Mouse (Mus musculus): ENCODE data around the gene Sltm. TPM values are rescaled to one million over a fixed set of nuclear protein-coding genes. Genes with fewer than 3 reads are reported as not detected.

Sltm gene
- total RNA-seq, 1 experiment, result 50.5 TPM

DNA sequence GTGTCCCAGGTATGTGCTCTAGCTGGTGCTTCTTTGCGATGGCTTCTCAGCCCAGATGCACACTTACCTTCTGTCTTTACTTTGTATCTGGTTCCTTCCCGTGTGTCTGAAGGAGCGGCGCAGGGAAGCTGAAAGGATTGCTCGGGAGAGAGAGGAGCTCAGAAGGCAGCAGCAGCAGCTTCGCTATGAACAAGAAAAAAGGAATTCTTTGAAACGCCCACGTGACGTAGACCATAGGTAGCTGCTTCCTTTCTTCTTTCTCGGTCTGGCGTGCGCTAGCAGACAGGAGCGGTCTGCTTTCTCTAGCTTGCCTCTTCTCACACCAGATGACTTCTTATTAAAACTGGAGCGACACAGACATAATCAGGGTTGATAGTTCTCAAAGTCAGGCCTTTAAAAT lies 42.1 kb downstream of the Sltm start:
- Histone ChIP-seq H3K4me3 (ENCODE audit: insufficient read depth in 1 of 2, low read depth in 1 of 2, low read length in 2 of 2, poor library complexity in 1 of 2, severe bottlenecking in 1 of 2) (no peak overlapping the region), H3K9ac (ENCODE audit: insufficient read depth, low read depth, low read length, poor library complexity, severe bottlenecking) (no peak overlapping the region), H3K9me3 (ENCODE audit: control insufficient read depth, insufficient read depth, low read depth, low read length) (no peaks in the 10 kb centered on the region), H3K4me1 (ENCODE audit: control insufficient read depth in 2 of 2, insufficient read depth in 2 of 2, low read length in 2 of 2, poor library complexity in 1 of 2) (no peaks in the 10 kb centered on the region), H3K36me3 (ENCODE audit: control insufficient read depth, insufficient read depth, low read length, poor library complexity, severe bottlenecking) (peaks cover 42% of the 10 kb centered on the region), H3K27ac (ENCODE audit: insufficient read depth, low read depth, low read length, poor library complexity, severe bottlenecking) (no peak overlapping the region)
- TF ChIP-seq MAFK (IDR thresholded peaks at IDR 0.05; ENCODE audit: insufficient read depth, low read depth, low read length), result no peak
- TF ChIP-seq CHD2 (IDR thresholded peaks at IDR 0.05; ENCODE audit: low read depth, low read length), result no peak
- TF ChIP-seq ZC3H11A (IDR thresholded peaks at IDR 0.05; ENCODE audit: borderline replicate concordance, low read depth, low read length), result no peak
- TF ChIP-seq ZNF384 (IDR thresholded peaks at IDR 0.05; ENCODE audit: low read depth, low read length), result no peak
- TF ChIP-seq HCFC1 (IDR thresholded peaks at IDR 0.05; ENCODE audit: borderline replicate concordance, insufficient read depth, low read length), result no peak
- DNase-seq (ENCODE audit: low read depth, low spot score), result no peak
- in situ Hi-C loops (cut with MboI; ENCODE audit: low sequenced_read_pairs in 2 of 2, unreplicated experiment in 2 of 2), result no loop called here

DNA sequence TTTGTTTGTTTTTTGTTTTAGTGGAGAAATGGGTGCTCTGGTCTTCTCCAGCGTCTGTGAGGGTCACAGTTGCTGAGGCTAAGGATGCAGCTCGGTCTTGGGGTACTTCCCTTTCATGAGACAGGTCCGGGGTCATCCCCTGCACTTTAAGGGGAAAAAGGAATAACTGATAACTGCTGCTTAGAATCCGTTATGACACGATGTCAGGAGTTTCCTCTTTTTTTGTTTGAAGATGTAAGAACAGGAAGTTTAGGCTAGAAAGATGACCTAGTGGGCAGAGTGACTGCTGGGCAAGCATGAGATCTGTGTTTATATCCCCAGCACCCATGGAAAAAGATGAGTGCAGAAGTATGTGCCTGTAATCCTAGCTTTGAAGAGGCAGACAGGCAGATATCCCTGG lies 42.6 kb downstream of the Sltm start:
- no peak overlapping the region for H3K9ac ChIP-seq (ENCODE audit: insufficient read depth, low read depth, low read length, poor library complexity, severe bottlenecking)
- in situ Hi-C loops (cut with MboI; ENCODE audit: low sequenced_read_pairs in 2 of 2, unreplicated experiment in 2 of 2), result no loop called here
- no peak for TF ChIP-seq ZC3H11A (IDR thresholded peaks at IDR 0.05; ENCODE audit: borderline replicate concordance, low read depth, low read length)
- TF ChIP-seq ZNF384 (IDR thresholded peaks at IDR 0.05; ENCODE audit: low read depth, low read length), result no peak
- H3K27ac ChIP-seq (ENCODE audit: insufficient read depth, low read depth, low read length, poor library complexity, severe bottlenecking), result no peak overlapping the region
- no peaks in the 10 kb centered on the region for H3K4me1 ChIP-seq (ENCODE audit: control insufficient read depth in 2 of 2, insufficient read depth in 2 of 2, low read length in 2 of 2, poor library complexity in 1 of 2)
- no peaks in the 10 kb centered on the region for H3K9me3 ChIP-seq (ENCODE audit: control insufficient read depth, insufficient read depth, low read depth, low read length)
- no peak overlapping the region for H3K4me3 ChIP-seq (ENCODE audit: insufficient read depth in 1 of 2, low read depth in 1 of 2, low read length in 2 of 2, poor library complexity in 1 of 2, severe bottlenecking in 1 of 2)
- peaks cover 43% of the 10 kb centered on the region for H3K36me3 ChIP-seq (ENCODE audit: control insufficient read depth, insufficient read depth, low read length, poor library complexity, severe bottlenecking)
- DNase-seq (ENCODE audit: low read depth, low spot score), result no peak

- TF ChIP-seq ZC3H11A (IDR thresholded peaks at IDR 0.05; ENCODE audit: borderline replicate concordance, low read depth, low read length) (no peak), HCFC1 (IDR thresholded peaks at IDR 0.05; ENCODE audit: borderline replicate concordance, insufficient read depth, low read length) (no peak), CHD2 (IDR thresholded peaks at IDR 0.05; ENCODE audit: low read depth, low read length) (no peak), ZNF384 (IDR thresholded peaks at IDR 0.05; ENCODE audit: low read depth, low read length) (no peak), MAFK (IDR thresholded peaks at IDR 0.05; ENCODE audit: insufficient read depth, low read depth, low read length) (no peak)
- Histone ChIP-seq H3K4me3 (ENCODE audit: insufficient read depth in 1 of 2, low read depth in 1 of 2, low read length in 2 of 2, poor library complexity in 1 of 2, severe bottlenecking in 1 of 2) (no peak overlapping the region), H3K4me1 (ENCODE audit: control insufficient read depth in 2 of 2, insufficient read depth in 2 of 2, low read length in 2 of 2, poor library complexity in 1 of 2) (no peaks in the 10 kb centered on the region), H3K36me3 (ENCODE audit: control insufficient read depth, insufficient read depth, low read length, poor library complexity, severe bottlenecking) (peaks cover 53% of the 10 kb centered on the region), H3K9ac (ENCODE audit: insufficient read depth, low read depth, low read length, poor library complexity, severe bottlenecking) (no peak overlapping the region), H3K27ac (ENCODE audit: insufficient read depth, low read depth, low read length, poor library complexity, severe bottlenecking) (no peak overlapping the region), H3K9me3 (ENCODE audit: control insufficient read depth, insufficient read depth, low read depth, low read length) (no peaks in the 10 kb centered on the region)
- in situ Hi-C loops (cut with MboI; ENCODE audit: low sequenced_read_pairs in 2 of 2, unreplicated experiment in 2 of 2), result no loop called here
- no peak for DNase-seq (ENCODE audit: low read depth, low spot score)
Observed at GRCm38 (mm10) chr9:70587171-70587570, 44.6 kb downstream of the Sltm start.

DNA sequence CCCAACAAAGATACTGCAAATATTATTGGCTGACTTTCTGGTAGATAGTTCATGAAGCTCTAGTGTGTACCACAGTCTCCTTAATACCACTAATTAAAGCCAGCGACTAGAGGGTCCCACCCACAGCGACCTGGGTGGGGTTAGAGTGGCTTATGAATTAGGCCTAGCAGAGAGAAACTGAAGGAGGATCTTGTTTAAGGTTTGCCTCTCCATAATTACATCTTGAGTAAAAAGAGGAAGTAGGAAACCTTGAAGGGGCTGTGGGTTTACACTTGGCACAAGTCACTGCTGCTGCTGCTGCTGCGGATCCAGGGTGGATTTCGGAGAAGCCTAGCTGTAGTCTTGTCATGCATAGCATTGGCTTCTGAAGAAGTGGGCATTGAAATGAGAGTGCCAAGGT lies 48.2 kb downstream of the Sltm start:
- in situ Hi-C loops (cut with MboI; ENCODE audit: low sequenced_read_pairs in 2 of 2, unreplicated experiment in 2 of 2), result no loop called here
- H3K4me3 ChIP-seq (ENCODE audit: insufficient read depth in 1 of 2, low read depth in 1 of 2, low read length in 2 of 2, poor library complexity in 1 of 2, severe bottlenecking in 1 of 2), result no peak overlapping the region
- H3K4me1 ChIP-seq (ENCODE audit: control insufficient read depth in 2 of 2, insufficient read depth in 2 of 2, low read length in 2 of 2, poor library complexity in 1 of 2), result no peaks in the 10 kb centered on the region
- DNase-seq (ENCODE audit: low read depth, low spot score), result no peak
- H3K9ac ChIP-seq (ENCODE audit: insufficient read depth, low read depth, low read length, poor library complexity, severe bottlenecking), result no peak overlapping the region
- H3K36me3 ChIP-seq (ENCODE audit: control insufficient read depth, insufficient read depth, low read length, poor library complexity, severe bottlenecking), result peaks cover 49% of the 10 kb centered on the region
- no peaks in the 10 kb centered on the region for H3K9me3 ChIP-seq (ENCODE audit: control insufficient read depth, insufficient read depth, low read depth, low read length)
- TF ChIP-seq ZNF384 (IDR thresholded peaks at IDR 0.05; ENCODE audit: low read depth, low read length) (no peak), ZC3H11A (IDR thresholded peaks at IDR 0.05; ENCODE audit: borderline replicate concordance, low read depth, low read length) (no peak), HCFC1 (IDR thresholded peaks at IDR 0.05; ENCODE audit: borderline replicate concordance, insufficient read depth, low read length) (no peak), MAFK (IDR thresholded peaks at IDR 0.05; ENCODE audit: insufficient read depth, low read depth, low read length) (no peak), CHD2 (IDR thresholded peaks at IDR 0.05; ENCODE audit: low read depth, low read length) (no peak)
- no peak overlapping the region for H3K27ac ChIP-seq (ENCODE audit: insufficient read depth, low read depth, low read length, poor library complexity, severe bottlenecking)

- no peak for DNase-seq (ENCODE audit: low read depth, low spot score)
- no peak for TF ChIP-seq ZNF384 (IDR thresholded peaks at IDR 0.05; ENCODE audit: low read depth, low read length)
- Histone ChIP-seq H3K36me3 (ENCODE audit: control insufficient read depth, insufficient read depth, low read length, poor library complexity, severe bottlenecking) (peaks cover 46% of the 10 kb centered on the region), H3K4me3 (ENCODE audit: insufficient read depth in 1 of 2, low read depth in 1 of 2, low read length in 2 of 2, poor library complexity in 1 of 2, severe bottlenecking in 1 of 2) (no peak overlapping the region), H3K27ac (ENCODE audit: insufficient read depth, low read depth, low read length, poor library complexity, severe bottlenecking) (no peak overlapping the region), H3K9ac (ENCODE audit: insufficient read depth, low read depth, low read length, poor library complexity, severe bottlenecking) (no peak overlapping the region), H3K9me3 (ENCODE audit: control insufficient read depth, insufficient read depth, low read depth, low read length) (no peaks in the 10 kb centered on the region), H3K4me1 (ENCODE audit: control insufficient read depth in 2 of 2, insufficient read depth in 2 of 2, low read length in 2 of 2, poor library complexity in 1 of 2) (no peaks in the 10 kb centered on the region)
- in situ Hi-C loops (cut with MboI; ENCODE audit: low sequenced_read_pairs in 2 of 2, unreplicated experiment in 2 of 2), result no loop called here
Observed at GRCm38 (mm10) chr9:70591486-70591885, 48.9 kb downstream of the Sltm start.

All from ES-E14 (cell line).